Mouse (Mus musculus) layer of hippocampus, postnatal 36 days (tissue): Measurements from ENCODE around the gene Isyna1. TPM values are rescaled to one million over a fixed set of nuclear protein-coding genes. Genes with fewer than 3 reads are reported as not detected.

Source experiments
- DNase-seq, 2 experiments: peaks; one replicate each; pipeline ENCODE4 v3.0.0; 2022
- total RNA-seq, 2 experiments: library from RNA; stranded (reverse); gene quantifications; 2 replicates each; pipeline ENCODE4 v1.2.3; 2021

Isyna1 gene
- 10 to 100 TPM; 42.9 to 54.3 TPM for total RNA-seq

DNA sequence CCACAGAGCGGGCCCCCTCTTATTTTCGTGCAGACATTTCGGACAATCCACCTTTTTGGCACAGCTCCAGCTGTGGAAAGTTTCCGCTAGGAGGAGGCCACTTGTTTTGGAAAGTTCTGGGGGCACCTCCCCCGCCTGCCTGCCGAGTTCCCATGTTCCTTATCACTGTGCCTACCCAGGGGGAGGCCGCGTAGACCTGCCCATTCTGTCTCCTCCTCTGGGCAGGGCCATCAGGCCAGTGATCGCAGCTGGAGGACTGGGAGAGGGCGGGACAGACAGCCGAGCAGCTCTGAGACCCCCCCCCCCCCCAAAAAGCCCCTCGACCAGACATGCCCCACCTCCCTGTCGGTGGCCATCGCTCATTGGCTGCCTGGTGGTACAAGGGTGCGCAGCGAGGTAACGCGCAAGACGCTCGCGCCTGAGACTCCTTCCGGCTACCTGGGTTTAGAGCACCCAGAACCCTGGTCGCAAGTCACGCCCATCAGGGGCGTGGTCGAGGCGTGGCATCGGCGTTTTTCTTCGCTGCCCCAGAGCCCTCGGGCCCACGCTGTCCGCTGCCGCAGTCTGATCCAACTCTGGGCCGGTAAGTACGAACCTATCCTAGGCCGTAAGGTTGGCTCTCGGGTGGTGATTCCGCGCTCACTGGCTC lies at the start of gene Isyna1:
TSS of gene Isyna1 (plus strand) at position 413 of the 649 bp plus-strand sequence.
- peak; percentile 46 to 70 for DNase-seq

DNA sequence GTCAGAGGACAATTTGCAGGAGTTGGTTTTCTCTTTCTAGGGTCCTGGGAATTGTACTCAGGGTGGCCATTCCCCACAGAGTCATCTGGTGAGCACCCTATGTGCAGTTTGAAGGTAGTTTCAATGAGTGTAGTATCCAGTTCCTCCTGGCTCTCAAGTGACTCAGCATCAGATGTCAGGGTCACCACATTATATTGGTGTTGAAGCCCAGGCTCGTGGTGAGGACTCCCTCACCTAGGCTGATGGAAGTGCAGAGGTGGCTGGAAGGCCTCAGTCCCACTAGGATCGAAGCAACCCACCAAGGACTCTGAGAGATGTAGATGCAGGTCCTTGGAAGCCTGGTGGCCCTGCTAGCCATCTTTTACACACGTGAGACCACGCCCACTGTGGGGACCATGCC lies 47.8 kb upstream of the Isyna1 start:
- no peak for DNase-seq

DNA sequence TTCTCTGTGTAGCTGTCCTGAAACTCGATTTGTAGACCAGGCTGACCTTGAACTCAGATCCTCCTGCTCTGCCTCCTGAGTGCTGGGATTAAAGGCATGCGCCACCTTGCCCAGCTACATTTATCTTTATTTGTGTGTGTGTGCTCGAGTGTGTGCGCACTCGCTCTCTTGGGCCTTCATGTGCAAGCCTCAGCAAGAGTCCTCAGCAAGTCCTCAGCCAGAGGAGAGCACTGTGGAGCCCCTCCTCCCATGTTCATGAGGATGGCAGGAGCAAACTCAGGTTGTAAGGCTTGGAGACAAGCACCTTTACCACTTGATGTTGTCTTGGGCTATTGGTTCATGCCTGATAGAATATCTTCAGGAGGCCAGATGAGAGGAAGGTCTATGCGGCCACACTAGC lies 46.4 kb upstream of the Isyna1 start:
- DNase-seq, result no peak

DNA sequence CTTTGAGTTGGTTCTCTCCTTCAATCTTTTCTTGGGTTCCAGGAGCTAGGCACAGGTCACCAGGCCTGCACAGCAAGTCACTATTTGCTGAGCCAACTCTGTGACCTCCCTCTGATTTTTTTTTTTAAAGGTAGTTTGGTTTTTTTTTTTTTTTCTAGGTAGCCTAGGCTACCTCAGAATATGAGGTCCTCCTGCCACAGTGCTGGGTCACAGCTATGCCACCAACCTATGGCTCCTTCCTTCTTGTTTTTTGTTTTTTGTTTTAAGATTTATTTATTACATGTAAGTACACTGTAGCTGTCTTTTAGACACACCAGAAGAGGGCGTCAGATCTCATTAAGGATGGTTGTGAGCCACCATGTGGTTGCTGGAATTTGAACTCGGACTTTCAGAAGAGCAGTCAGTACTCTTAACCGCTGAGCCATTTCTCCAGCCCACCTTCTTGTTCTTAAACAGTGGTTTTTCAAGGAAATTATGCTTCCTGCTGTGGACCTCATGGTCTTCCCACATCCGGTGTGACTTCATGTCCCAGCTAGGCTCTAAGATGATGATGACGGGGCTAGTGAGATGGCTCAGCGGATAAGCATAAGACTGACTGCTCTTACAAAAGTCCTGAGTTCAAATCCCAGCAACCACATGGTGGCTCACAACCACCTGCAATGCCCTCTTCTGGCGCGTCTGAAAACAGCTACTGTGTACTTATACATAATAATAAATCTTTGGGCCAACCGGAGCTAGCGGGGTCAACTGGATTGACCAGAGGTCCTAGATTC lies 44.6 kb upstream of the Isyna1 start:
- no peak for DNase-seq

DNA sequence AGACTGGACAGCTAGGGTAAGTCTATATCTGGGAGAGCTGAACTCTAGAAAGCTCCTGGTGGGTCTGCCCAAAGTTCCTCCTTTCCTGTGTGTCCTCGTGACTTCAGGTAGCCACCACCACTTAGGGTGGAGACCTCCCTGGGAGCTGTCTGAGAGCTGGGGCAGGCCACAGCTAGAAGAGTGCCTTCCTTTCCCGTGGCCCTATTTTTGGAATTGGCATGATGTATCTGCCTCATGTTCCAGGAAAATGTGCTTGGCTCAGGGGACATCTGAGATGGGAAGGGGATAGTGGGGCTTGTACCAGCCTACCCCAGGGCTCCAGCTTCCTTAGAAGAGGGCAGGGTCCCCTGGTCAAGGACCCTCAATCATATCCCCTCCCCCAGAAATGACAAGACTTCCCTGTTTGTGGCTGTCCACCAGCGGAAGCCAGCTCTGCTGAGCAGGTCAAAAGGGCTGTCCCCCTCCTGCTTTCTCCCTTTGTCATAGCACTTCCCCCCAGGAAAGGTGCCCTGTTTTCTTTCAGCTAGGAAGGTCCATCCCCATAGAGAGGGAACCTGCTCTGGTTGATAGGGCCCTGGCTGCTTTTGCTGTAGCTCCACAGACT lies 42.5 kb upstream of the Isyna1 start:
- DNase-seq, result no peak

DNA sequence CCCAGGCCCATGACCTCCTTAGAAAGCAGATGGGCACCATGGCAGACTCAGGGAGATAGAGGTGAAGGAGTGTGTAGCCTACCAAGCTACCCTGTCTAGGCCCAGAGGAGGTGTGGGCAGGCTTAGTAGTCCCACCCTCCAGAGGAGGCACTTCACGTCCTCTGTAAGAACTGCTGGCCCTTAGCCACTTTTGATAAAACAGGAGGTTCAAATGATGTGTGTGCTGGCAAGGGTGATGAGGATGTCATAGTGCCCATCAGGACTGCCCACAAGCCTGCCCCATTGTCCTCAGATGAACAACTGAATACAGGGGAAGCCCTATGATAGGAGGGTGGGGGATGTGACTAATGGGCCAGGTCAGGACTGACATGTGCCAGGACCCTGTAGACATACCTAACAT lies 41.3 kb upstream of the Isyna1 start:
- DNase-seq, result no peak

DNA sequence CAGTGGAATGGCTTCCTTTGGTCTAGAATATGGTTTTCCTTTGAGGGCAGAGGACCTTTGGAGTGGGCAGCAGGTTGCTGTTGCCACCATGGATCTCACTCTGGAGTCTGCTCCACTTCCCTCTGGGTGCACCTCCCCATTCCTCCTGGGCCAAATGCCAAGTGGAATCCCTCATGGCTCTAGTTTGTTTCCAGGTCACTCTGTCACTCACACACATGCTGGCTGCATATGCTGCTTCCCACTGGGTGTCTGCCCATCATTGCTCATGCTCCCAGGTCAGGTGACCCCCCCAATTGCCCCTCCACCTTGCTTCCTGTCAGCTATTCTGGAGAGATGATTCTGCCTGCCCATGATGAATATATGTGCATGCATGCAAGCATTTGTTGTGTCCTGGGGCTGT lies 40.4 kb upstream of the Isyna1 start:
- no peak for DNase-seq

DNA sequence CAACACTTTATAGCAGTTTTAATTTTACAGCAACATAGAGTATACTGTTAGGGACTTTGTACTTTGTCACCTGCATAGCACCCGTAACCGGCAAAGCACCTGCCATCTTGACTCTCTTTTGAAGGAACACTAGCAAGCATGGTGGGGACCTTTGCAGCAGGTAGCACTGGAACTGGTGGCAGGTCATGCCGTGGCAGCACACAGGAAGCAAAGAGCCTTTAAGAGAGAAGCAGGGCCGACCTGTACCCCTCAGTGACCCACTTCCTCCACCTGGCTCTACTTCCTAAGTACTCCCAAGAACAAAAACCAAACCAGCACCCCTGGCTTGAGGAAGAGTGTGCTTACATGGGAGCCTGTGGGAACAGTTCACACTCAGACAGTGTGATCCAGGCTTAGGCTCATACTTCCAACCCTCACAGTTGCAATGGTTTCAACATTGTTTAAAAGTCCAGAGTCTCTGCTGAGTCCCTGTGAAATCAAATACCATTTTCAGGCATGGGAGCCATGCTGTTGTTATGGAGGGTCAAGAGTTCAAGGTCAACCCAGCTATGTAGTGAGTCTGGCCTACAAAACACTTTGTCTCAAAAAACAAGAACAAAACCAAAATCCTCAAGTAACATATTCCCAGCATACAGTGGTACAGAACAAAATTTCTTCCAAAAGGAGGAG lies 39.0 kb upstream of the Isyna1 start:
- no peak for DNase-seq

DNA sequence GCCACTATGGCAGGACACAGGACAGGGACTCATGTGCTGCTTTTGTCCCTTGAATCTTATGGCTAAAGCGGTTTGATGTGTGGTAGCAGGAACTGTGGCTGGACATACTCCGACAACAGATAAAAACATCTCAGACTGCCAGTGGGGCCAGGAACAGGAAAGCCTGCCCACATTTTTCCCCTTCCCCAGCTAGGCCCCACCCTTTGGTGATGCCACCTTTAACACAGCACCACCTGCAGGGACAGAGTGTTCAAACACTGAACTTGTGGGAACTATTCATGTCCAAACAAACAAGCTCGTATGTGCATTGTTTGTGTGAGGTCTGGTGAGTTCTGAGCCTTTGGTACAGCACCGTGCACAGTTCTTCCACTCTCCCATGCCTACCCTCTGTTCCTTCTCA lies 35.8 kb upstream of the Isyna1 start:
- no peak for DNase-seq

DNA sequence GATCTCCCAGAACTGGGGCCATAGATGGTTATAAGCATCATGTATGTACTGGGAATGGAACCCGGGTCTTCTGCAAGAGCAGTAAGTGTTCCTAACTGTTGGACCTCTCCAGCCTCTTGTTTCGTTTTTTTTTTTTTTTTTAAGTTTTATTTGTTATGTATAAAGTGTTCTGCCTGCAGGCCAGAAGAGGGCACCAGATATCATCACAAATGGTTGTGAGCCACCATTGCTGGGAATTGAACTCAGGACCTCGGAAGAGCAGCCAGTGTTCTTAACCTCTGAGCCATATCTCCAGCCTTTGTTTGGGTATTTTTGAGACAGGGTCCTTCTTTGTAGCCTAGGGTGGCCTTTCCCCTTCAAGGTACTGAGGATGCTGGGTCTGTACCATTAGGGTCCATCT lies 35.2 kb upstream of the Isyna1 start:
- DNase-seq, result no peak

DNA sequence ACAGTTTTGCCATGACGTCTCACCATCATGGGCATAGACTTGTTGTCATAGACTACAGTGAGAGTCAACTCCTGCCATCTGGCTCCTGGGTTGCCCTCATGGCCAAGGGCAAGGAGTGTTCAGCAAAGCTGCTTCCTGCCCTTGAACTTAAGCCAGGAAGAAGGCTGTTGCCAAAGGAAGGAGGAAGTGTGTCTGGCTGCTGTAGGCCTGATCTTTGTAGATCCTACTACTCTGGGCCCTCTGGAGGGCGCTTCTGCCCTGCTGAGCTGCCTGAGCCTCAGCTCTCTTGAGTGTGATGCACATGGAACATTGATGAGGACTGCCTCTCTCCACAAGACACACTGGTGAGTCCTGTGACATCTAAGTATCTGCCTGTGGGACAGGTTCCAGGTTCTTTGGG lies 34.1 kb upstream of the Isyna1 start:
- DNase-seq, result no peak

DNA sequence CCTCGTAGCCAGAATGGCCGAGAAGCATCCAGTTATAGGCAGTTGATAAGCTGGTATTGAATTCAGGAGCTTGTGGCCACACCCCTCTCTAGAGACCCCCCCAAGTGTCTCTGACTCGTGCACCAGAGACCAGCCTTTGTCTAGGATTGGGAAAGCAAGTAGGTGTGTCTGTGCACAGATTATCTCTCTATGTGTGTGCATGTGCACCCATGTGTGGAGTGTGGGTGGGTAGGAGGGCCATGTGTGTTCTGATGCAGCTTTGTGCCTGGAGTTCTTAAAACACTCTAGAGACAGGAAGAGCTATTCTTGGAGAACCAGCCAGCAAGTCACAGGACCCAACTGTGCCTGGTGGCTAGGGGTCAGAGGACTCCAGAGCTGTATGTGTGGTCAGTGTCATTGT lies 33.6 kb upstream of the Isyna1 start:
- DNase-seq, result no peak

DNA sequence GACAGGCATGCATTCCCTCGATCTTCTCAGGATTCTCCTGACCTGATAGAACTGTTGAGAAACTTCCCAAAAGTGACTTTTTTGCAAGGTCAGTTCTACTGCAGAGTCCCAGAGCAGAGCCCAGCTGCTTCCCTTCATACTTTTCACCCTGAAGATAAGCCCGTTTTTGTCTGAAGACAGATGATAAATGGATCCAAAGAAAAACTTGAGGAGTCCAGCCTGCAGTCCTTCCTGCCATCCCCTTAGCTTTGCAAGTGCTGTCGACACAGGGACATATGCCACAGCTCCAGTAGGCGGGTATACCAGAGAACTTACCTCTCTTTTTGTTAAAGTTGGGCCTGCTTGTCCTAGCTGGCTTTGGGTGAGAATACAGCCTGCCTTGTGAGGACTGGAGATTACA lies 32.8 kb upstream of the Isyna1 start:
- no peak for DNase-seq

DNA sequence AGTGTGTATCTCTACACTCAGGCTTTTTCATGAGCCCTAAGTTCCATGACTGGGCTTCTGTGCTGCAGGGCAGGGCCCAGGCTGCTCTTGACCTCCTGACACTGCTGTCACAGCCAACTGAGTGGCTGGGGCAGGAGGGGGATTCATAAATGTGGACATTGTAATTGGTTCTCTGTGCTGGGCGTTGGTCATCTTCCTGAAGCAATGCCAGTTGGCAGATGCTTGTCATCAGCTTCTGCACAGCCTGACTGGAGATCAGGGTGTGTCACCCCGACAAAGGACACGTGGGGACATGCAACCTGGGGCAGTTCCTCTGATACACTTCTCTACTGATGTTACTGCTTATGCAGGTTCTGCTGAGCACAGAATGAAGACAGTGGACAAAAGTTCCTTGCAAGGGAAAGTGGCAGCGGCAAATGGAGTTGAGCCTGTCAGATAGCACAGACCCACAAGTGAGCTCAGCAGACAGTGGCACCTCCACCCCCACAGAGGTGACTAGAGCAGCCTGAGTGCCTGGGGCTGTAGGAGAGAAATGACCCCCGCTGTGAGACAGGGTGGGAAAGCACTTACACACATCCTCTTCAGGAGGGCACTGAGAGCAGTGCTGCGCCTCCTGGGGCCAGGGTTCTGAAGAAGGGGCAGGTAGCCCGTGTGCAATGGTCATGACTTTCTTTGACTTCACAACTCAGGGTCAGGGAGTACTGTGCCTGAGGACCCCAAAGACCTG lies 32.2 kb upstream of the Isyna1 start:
- DNase-seq, result peak in 1 of 2 experiments; percentile 45

DNA sequence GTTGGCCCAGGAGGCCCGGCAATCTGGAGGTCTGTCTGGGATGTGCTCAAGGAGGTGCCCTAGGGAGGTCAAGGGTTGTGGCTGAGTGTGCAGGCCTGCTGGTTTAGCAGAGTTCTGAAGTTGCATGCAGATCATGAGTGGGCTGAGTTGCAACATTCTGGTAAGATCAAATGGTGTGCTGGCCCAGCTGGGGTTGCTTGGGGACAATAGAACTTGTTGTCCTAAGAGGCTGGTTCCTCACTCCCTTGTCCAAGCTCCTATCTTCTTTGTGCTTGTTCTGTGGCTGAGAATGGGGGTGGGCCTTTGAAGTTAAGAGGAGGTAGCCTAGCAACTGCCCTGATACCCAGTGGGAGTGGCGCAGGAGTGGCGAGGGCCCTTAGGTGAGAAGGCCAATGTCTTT lies 31.4 kb upstream of the Isyna1 start:
- no peak for DNase-seq

DNA sequence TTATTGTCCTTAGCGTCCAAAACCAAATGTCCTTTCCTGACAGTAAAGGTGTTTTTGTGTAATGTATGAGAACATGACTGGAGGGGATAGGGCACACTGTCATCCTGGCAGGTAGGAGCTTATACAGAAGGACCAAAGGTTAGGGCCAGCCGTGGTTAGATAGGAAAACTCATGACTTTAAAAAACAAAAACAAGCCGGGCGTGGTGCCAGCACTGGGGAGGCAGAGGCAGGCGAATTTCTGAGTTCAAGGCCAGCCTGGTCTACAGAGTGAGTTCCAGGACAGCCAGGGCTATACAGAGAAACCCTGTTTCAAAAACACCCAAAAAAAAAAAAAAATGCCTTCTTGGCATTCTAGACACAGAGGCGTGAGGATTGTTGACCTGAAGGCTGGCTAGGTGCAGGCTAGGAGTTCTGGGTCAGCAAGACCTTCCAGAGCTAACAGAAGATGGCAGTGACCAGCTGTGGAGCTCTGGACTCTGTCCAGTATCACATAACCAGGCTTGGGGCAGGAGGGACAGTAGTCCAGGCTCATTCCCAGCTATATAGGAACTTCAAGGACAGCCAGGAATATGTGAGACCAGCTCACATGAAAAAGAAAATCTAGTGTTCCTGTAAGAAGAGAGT lies 30.3 kb upstream of the Isyna1 start:
- no peak for DNase-seq

DNA sequence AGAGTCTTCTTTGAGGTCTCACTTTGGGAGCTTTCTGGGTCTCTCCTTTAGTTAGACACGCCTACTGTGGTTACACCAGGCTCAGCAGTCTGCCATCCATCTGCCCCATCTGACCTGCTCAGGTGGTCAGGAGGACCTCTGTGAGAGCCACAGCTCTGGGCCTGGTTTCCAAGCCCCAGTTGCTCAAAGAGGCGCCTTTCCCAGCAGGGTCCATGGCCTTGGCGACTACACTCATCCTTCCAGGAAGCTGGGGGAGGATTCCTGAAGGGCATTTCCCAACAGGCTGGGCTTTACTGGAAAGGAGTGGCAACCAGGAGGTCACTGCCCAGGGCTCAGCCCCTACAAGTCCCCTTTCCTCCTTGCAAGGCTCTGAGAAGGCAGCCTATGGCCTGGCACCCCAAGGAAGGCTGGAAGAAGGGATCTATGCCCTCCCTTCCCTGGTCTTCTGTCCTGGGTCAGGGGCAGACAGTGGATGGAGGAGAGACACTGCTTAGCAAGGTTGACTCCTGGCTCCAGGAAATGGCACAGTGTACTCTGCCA lies 29.4 kb upstream of the Isyna1 start:
- no peak for DNase-seq

DNA sequence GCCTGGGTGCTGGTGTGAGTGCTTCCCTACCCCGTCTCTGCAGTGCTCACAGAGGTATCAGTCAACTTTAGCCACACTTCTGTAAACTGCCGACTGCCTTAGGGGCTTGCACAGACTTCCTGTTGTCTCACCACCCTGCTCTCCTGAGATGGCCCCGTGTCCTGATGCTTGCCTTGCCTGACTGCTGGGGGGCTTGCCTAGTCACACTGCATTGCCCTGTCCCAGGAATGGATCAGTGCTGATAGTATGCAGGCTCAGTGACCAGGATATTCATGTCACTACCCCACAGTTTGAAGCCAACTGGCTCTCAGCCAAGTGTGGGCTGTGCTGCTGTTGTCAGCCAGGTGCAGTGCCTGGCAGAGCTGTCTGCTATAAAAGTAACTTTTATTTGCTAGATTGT lies 28.6 kb upstream of the Isyna1 start:
- DNase-seq, result no peak

DNA sequence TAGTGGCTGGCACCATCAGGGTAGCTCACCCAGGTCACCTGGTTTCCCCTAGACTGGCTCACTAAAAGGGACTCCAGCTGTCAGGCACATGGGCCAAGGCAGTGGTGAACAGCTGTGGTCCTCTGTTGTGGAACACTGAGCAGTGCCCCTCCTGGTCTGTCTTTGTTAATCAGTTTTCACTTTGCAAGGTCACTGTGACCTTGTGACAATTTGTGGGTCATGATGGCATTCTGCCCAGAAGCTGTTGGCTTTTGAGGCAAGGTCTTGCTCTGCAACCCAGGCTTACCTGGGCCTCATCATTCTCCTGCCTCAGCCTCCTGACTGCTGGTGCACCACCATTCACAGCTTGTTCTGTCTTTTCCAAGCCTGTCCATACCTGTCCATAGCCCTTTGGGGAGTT lies 23.8 kb upstream of the Isyna1 start:
- DNase-seq, result no peak

DNA sequence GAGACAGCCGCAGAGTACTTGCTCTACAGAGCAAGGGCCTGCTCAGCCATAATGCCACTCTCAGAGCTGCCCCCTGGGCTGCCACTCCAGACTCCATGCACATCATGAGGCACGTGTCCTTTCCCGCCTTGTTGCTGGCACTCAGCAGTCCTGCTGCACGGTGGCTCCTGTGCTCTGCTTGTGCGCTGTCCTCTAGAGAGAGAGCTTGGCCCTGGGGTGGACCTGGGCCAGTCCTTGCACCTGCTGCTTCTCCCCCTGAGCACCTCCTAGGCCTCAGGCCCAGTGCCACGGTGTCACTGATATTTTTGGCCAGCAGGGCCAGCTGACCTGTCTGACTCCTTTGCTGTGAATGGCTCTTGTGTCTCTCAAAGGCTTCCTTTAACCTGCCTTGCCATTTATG lies 23.2 kb upstream of the Isyna1 start:
- no peak for DNase-seq

DNA sequence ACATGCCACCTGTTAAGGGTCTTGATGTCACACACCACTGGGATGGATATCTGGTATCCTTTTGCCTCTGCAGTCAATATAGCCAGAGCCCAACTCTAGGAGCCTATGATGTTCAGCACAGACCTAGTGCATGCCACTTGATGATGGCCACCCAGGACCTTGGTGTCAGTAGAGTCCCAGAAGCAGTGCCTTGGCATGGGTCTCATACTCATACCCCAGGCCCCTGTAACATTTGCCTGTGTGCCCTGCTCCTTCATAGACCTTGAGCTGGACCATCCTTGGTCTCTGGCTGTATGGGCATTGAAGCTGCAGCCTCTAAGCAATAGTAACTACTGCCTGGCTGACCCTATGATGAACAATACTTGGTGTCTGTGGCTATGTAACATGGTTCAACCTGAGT lies 19.9 kb upstream of the Isyna1 start:
- DNase-seq, result no peak

DNA sequence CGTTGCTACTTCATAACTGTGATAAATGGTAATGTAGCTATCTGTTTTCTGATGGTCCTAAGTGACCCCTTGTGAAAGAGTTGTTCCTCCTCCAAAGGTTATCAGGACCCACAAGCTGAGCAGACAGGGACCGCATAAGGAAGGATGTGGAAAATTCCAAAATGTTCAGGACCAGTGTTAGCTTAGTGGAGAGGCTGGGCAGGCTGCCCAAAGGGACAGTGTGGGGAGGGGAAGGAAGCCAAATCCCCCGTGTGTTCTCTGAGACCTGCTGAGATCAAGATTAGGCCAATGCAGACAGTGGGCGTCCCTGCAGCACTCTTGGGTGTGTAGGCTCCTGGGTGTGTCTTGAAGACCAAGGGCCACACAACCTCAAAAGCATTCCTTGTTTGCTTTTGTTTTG lies 19.3 kb upstream of the Isyna1 start:
- no peak for DNase-seq
